Mouse (Mus musculus): ENCODE data around the gene Alyref.
A peak's percentile ranks its signal among the peaks of the same experiment; 100 is the strongest.
"Not testable (repeated sequence)": the region's sequence is repeated elsewhere in the genome, so short reads cannot be mapped to it uniquely, and the experiment has no call there.

Gene Alyref

DNA sequence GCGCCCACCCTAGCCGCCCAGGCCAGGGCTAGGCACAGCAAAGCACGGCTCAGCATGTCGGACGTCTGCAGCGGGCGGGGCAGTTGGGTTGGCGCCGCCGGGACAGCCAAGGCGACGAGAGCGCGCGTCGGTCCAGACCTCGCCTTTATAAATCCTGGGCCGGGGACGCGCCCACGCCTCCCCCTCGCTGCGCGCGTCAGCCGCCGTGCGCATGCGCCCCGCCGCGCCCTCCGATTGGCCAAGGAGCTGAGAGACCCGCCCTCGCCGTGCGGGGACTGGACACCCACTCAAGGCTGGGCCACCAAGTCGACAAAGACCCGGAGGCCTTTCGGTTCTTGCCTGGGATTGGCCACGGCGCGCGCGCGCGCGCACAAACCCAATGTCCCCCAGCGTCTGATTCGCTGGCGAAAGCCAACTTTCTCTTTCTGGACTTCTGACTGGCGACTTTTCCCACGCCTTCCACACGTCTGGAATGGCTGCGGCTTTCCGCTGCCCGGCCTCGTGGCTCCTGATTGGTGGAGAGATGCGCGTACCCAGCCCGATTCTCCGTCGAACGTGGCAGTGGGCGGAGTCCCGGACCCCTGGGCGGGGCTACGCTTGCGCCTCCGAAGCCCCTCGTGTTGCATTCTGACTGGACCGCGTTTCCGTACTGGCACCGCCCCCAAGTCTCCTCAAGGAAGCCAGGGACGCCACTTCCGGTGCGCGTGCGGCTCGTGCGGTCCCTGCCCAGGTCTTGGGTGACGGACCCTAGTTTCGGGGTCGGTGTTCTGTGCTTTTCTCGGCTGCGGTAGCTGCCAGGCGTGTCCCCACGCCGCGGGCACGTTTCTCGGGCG is 25.2 kb downstream of the Alyref start, which contains the start of gene P4hb:
Gene P4hb (minus strand): TSS at position 502 of the 833 bp plus-strand sequence.
- peak; percentile 100 for DNase-seq (ENCODE audit: low spot score)

DNA sequence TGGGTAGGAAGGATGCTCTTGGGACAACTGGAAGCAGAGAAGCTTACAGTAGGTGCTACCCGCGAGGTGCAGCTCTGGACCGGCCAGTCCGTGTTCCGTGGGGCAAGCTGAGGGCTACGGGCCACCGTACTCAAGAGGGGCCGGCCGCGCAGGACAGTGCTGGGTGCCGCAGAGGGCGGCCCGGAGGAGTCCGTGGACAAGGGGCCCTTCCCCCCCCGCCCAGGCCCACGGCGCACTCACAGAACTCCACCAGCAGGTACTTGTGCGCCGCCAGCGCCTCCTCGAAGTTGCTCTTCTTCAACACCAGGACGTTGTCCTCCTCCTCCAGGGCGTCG is 25.8 kb downstream of the Alyref start:
- DNase-seq (ENCODE audit: low spot score): no peak

DNA sequence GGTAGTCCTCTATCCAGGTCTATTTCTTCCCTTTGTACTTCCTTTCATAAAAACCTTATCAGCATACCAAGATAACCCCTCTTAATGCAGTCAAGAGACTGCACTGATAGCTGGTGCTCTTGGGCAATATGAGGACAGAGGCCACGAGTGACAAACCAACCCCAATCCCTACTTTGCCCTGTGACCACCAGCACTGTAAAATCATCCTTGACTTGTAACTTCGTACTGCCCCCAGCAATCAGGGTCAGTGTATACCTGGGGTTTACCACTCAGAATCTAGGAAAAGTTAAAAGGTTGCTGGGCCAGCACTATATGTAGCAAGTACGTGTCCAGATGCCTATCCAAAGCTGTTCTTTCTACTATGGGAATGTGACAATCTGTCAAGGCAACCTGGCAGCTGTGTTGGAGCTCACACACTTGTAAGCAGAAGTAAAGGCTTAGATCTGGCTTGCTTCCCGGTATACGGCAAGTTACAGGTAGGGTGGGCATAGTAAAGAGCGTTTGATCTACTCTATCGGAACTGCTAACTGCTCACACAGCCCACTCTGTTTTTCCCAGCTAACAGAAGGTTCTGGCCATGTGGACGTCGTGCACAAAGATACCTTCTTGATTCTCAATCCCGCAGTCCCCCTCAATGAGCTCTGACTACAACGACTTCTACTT is 26.3 kb downstream of the Alyref start:
- DNase-seq (ENCODE audit: low spot score): no peak

DNA sequence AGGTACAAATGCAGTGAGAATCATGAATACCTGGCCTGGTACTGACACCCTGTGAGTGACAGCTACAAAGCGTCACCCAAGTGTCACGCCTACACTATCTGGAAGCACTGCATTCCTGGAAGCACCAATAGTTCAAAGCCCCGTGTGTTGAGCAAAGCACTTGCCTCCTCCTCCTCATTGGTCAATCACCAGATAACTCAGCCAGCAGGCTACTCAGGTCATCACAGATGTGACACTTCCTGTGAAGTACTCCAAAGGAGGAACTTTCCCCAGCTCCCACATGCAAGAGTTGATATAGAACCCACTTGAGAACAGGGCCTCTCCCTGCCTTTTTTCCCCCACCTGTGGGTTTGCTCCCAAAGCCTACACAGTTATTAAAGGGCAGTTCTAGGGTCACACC is 27.0 kb downstream of the Alyref start:
- DNase-seq (ENCODE audit: low spot score): no peak

DNA sequence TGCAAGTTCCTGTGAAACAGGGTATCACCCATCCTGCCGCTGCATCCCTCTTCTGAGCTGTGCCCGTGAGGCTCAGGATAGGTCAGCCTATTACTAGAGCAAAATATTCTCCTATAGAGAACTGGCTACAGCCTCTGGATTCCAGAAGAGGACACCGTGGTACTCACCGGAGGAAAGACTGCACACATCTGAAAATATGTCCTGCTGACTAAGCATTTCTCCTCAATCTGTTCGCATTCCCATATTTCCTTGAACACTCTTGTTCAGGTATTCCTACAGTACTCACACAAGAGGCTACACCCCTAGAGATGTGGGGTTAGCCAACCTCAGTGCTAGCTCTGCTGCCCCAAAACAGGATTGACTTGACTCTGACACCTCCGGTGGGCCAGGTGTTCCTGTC is 29.8 kb downstream of the Alyref start:
- DNase-seq (ENCODE audit: low spot score): no peak

DNA sequence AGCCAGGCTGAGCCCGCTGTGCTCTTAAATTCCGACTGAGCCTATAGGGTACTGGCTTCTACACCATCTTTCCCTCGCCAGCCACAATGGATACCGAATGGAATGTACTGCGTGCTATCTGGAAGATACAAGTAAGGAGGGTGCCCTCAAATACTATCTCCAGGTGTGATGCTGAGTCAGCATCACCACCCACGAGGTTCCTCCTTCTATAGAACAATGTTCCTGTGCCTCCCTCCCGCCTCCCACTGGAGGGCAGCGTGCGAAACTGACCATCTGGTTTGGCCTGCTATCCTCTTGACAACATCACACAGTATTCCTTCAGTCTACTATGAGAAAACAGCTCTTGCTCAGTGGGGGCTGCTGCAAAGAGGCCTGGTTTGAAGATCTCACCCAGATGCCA is 33.1 kb downstream of the Alyref start:
- DNase-seq (ENCODE audit: low spot score): no peak

DNA sequence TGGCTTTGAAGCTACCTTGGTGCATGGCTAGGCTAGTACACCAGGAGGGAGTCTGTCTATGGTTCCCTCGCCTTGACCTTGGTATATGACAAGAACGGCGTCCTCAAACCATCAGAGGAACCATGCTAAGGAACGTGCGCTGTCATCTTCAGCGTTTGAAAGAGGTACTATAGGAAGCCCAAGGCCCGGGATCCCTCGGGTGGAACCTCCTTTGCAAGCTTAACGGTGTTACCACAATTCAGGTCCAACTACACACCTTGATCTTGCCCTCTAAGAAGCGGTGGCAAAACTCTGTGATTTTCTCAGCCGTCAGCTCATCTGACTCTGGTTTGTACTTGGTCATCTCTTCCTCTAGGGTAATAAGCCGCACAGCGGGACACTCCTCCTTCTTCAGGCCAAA is 35.2 kb downstream of the Alyref start:
- DNase-seq (ENCODE audit: low spot score): no peak

DNA sequence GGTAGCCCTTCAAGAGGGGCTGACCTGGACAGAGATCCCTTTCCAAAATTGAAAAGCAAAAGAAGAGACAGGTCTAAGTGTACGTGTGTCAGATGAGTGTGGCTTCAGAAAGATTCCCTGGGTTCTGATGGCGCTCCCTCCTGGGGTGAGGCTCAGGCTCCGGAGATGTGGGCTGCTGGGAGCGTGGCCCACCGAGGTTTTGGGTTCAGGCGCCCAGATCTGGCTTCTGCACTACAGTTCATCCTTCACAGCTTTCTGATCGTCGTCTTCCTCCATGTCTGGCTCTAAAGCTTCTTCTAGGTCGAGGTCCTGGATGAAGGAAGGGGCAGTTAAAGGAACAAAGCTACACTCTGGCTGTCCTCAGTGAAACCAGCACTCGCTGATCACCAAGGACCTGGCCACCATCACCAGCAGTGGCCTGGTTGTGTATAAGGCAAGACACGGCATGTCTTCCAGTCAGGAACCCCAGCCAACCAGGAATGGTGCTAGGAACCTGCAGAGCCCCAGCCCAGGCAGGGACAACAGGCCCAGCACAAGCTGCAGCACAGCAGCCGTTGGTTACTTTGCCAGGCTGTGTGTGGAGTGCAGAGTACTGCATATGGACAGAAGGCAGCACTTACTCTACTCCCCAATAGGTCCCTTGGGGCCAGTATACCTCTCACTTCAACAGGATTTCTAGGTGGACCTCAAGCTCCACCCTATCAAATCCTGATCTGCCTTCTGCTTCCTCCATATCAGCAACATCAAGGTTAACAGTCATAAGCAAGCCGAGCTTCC is 37.0 kb downstream of the Alyref start:
- DNase-seq (ENCODE audit: low spot score): no peak

DNA sequence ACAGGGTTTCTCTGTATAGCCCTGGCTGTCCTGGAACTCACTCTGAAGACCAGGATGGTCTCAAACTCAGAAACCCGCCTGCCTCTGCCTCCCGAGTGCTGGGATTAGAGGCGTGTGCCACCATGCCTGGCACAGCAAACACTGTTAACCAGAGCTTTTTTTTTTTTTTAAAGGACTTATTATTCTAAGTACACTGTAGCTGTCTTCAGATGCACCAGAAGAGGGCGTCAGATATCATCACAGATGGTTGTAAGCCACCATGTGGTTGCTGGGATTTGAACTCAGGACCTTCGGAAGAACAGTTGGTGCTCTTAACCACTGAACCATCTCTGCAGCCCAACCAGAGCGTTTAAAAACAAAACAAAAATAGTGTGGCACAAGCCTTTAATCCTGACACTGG is 39.3 kb downstream of the Alyref start:
- not testable (repeated sequence) for DNase-seq (ENCODE audit: low spot score)

DNA sequence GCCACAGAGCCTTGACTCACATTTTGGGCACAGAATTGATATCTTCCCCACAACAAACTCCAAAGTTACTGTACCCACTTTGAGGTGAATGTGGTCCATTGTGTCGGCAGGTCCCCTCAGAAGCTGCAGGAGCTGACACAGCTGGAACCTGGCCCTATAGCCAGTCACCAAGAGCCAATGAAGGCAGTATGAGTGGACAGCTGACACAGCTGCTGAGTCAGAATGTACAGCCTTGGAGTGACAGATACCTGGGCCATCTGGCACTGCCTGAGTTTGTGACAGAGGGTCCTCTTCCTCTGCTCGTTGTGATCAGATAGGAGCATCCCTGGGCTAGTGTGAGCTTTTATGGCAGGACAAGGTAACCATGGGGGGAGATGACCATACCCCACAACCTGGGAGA is 42.9 kb downstream of the Alyref start:
- no peak for DNase-seq (ENCODE audit: low spot score)

DNA sequence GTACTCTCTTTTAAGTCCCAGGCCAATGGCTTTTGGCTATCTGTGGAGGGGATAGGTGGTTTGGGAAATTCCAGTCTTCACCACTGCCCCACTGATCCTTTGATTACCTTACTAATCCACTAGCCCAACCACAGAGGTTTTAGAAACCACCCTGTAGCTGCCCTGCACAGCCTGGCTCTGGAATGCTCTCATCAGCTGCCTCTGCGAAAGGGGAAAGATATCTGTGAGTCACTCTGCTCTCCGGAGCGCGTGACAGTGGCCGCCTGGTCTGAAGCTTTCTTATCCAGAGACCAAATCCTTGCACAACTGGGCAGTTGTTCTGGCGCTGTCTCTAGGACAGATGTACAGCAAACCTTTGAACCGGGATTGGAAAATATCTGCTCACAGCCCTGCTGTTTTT is 43.3 kb downstream of the Alyref start:
- DNase-seq (ENCODE audit: low spot score): no peak

DNA sequence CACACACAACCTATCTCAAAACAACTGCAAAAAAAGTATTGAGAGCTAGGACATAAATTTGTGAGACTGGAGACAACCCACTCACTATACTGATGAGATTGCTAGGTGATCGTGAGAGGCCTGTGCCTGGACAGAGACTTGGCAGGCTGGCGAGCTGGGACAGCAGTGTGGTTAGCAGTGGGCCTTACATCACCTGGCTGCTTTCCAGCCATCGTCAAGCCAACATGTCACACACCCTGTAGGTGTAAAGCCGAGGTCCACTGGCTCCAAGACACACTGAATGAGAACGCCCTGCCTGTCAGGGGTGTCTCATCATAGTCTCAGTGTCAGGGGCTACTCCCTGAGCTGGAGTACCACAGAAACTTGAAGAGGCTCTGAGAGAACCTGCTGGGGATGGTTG is 45.4 kb downstream of the Alyref start:
- DNase-seq (ENCODE audit: low spot score): no peak

DNA sequence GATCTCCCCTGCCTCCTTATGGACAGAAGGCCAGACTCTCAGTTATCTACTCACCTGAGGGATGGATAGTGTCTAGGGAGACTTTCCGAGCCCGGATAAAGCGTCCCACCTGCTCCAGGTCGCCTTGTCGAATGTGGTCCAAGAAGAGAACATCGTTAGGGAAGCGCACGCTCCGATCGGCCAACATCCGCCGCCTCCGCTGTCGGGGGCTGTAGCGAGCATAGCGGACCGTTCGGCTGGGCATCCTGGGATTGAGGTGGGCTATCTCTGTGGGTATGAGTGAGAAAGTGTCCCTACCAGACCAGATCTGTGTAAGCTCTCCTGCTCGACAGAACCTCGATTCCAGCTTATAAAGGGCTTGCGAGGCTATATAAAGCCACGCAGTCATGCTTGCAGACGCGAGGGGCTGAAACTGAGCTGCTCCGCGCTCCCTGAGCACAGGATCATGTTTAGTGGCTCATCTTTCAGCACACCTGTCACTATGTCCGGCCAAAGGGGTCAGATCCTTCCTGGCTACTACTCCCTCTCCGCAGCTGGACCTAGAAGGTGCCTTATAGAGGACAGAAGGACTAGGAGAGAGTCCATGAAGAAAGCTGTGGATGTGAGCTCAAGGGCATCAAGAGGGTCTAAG is 47.2 kb downstream of the Alyref start, which contains the start of gene Ppp1r27:
Gene Ppp1r27 (minus strand): TSS at position 323 of the 631 bp plus-strand sequence.
- DNase-seq (ENCODE audit: low spot score): no peak

DNA sequence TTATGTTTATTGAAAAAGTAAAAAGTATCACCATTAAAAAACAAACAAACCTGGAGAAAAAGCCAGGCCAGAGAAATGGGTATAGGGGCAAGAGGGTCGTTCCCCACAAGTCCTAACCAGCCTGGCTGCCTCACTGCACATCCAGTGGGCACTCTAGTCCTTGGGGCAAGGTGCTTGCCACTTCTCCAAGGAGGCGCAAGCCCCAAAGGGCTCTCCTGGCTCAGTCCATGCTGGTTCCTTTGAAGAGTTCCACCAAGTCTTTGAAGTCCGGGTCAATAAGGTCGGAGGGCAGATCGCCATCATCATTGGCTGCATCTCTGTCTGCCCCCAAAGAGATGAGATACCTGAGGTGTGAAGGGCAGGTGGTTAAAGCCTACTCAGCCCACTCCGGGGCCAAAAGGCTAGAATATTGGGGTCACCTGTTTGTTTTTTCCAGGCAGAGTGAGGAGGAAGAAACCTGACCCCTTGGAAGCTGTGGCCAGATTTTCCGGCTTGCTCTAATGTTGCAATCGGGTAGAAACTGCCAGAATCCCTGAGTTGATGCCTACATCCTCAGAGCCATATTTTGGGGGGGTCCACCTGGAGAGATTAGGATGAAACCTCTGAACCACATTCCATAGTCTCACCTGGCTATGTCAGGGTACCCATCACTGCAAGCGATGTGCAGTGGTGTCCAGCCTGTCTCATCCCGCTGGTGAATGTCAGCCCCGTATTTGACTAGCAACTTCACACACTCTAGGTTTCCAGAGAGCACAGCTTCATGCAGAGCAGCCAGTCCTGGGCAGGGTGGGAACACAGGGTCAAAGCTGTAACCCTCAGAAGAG is 48.0 kb downstream of the Alyref start:
- no peak for DNase-seq (ENCODE audit: low spot score)

DNA sequence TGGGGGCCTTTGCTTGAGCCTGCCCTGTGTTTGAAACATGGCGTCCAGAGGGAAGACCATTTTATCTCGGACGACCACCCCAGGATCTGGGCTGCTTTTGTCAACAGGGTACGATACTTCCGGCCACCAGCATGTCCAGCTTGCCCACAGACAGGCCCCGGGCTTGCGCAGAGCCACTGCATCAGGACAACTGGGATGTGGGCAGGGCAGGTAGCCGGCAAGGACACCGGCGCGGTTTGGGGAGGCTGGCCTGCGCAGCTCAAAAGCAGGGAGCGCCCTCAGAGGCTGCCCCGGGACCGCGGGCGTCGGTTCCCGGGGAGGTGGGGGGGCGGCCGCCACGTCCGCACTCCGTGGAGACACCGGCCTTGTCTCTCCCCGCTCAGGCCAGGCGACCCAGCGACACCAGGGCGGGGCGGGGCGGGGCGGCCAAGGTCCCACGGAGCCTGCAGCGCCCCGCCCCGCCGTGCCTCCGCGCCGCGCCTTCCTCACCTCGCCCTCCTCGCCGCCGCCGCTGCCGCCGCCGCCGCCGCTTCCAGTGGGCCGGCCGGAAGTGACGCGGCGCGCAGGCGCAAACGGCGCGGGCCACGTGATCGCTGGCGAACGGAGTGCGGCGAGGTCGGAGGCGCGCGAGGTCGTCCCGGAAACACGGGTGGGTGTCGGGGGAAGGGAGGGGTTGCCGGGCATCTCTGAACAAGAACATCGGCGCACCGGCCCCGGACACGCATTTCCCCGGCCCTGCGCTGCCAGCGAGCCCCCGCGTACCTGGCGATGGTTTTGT is 48.8 kb downstream of the Alyref start, which contains the start of gene Mcrip1:
Gene Mcrip1 (minus strand): TSS at position 560 of the 778 bp plus-strand sequence.
- DNase-seq (ENCODE audit: low spot score): peak; percentile 97

DNA sequence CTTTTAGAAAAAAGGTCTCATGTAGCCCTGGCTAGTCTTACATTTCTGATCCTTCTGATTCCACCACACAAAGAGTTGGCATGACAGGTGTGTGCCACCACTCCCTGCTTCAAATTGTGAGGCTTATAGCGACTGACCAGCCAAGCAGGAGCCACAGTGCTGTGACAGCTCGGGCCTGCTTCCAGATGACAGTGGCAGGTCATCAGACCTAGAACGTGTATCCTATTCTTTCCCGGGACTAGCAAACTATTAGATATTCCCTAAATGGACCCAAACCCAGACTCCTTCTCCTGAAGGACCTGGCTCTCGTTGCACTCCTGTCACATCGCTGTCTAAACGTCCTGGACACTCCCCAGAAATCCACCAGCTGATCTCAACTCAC is 49.4 kb downstream of the Alyref start:
- DNase-seq (ENCODE audit: low spot score): no peak

DNA sequence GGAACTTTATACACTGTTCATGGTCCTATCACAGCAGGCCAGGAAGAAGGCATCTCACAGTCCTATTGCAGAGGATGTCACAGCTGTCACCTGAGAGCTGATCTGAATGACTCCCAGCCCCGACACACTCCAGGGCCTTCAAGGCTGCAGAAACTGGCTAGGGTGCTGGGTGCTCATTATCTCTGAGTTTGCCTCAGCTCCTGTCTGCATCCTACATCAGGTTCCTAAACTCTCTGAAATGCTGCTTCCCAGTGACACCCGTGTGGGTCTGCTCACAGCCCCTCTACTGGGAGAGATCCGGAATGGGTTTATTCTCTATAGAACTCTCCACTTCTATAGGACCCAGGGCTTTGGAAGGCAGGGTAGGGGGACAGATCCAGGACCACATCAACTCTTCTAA is 50.0 kb downstream of the Alyref start:
- DNase-seq (ENCODE audit: low spot score): no peak

DNA sequence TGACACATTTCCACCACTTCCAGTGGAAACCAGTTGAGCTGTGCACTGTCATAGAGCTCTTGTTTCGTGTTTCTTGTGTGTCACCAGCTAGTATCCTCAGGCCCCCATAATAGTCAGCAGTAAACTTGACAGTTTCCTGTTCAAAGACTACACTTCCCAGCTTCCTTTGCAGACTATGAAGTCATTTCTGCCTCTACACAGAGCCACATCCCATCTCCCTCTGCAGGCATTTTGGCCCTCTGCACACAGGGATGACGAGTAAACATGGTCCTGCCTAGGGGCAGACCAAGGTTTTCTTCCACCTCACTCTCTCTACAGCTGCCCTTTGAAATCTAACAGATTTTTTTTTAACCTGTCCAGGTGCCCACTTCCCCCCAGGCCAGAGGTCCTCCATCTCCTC is 50.7 kb downstream of the Alyref start:
- DNase-seq (ENCODE audit: low spot score): no peak

DNA sequence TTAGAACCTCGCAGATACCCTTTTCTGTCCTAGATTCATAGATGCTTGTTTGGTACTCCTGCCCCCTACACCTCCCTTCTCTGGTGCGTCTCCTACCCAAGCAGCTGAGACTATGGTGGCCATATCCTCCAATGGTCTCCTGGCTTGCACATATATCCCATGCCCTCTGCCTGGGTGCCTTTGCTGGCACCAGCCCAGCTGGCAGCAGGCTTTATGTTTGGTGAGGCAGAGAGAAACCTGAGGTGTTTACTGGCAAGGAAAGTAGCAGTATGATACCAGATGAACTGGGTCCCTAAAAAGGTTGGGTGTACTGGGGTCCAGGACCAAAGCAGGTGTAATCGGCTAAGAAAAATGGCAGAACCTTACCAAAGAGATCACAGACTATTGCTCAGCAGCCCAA is 52.2 kb downstream of the Alyref start:
- no peak for DNase-seq (ENCODE audit: low spot score)

DNA sequence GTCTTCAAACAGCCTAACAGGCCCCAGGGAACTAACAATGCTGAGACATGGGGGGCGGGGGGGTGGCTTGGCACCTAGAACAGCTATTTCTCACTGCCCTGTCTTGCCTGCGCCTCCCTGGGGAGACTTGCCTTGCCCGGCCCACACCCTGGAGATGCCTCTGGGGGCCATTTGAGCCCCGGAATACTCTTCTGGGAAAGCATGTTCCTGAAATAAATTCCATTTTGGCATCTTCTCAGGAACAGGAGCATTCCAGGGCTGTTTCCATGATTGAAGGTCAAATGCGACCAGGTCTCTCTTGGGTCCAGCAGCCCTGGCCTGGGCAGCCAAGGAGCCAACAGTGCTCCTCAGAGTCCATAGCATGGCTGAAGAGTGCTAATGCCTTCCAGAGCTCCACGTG is 55.8 kb downstream of the Alyref start:
- no peak for DNase-seq (ENCODE audit: low spot score)

All from testis, postnatal 10 days (tissue).